Mouse (Mus musculus) ovary, postnatal 10 days (tissue): ENCODE measurements around the gene Zfp410.

Source experiments
- DNase-seq: peaks from one replicate; pipeline ENCODE4 v3.0.0; 2022; ENCODE audit warnings: low spot score

Zfp410 gene

DNA sequence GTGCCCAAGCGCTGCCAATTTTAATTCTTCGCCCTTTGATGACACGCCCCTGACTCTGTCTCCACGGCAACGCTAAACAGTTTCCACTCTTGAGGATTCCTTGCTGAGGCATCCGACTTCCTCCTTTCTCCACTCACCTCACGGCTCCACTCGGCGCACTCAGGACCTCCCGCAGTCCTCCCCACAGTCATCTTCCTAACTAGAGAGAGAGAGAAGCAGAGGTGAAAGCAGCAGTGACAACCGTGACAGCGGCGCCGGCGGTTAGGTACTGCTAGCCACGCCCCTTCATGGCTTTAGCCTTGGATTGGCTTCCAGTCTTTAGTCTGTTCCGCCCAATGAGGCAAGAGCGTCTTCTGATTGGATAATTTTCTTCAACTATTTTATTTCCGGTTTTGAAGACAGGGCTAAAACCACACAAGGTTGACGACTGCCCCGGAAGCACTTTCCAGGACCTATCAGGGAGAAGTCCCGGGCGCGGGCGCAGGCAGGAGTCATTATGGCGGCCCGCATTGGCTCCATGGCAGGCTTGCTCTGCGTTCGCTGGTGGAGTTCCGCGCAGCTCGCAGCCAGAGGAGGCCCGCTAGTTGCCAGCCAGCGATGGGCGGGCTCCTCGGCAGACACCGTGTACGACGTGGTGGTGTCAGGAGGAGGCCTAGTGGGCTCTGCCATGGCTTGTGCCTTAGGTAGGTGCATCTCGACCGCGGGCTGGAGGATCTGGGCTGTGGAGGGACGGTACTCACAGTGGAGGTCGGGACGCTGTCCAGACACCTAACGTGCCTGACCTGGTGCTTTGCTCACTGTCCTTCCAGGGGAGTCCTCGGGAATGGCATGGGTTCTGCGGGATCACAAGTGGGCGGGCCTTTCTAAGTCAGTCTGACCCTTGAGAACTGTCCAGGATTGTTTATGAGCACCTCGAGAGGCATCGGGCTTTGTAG lies 45.2 kb downstream of the Zfp410 start, which contains the start of the genes Coq6 and Fam161b:
Gene Coq6 (plus strand): TSS at position 103 of the 935 bp plus-strand sequence.
Gene Fam161b (minus strand): TSS at position 279 of the 935 bp plus-strand sequence.
- peak; percentile 77 for DNase-seq

DNA sequence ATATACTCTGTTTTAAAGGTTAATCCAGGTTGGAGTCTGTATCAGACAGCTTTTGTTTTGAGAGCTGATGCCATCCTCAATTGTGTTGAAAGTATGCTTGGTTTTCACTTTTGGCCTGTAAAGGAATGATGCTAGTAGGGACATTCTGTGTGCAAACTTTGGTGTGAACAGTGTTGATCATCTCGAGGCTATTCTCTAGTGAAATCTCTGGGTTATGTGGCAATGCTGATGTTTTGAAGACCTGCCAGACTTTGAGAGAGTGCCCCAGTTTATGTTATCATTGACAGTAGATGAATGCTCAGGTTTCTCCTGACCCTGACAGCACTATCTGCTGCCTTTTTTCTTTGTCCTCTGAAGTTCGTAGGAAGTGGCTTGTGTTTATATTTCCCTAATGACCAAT lies 46.2 kb downstream of the Zfp410 start:
- DNase-seq, result no peak

DNA sequence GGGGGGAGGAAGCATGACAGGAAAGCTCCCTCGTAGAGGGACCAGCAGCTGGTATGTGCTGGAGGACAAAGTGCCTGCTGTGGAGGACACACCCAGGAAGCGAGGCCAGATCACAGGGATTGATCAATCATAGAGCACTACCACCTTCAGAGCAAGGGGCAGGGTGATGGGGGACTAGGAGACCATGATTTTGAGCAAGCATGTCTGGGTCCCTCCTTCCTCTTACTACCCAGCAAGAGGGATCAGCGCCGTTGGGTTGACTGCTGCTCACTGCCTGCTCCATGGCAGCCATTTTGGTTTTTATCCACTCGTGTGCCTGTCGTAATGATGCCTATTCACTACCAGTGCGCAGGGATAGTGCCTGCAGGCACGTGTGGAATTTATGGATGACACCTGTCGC lies 47.6 kb downstream of the Zfp410 start:
- no peak for DNase-seq

DNA sequence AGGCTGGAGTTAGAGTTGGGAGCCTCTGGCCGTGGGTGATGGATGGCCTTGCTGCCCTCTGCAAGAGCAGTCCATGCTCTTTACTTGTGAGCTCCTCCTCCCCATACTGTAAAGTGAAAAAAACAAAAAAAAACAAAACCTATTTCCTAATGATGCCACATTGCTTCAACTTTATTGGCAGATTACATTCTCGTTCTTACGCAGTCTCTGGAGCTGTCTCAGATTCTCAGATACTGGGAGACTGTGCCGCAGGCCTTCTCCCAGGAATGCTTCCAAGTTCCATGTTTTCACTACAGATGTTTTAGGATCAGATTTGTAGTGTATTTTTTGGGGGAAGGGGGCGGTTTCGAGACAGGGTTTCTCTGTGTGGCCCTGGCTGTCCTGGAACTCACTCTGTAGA lies 48.5 kb downstream of the Zfp410 start:
- DNase-seq, result no peak

DNA sequence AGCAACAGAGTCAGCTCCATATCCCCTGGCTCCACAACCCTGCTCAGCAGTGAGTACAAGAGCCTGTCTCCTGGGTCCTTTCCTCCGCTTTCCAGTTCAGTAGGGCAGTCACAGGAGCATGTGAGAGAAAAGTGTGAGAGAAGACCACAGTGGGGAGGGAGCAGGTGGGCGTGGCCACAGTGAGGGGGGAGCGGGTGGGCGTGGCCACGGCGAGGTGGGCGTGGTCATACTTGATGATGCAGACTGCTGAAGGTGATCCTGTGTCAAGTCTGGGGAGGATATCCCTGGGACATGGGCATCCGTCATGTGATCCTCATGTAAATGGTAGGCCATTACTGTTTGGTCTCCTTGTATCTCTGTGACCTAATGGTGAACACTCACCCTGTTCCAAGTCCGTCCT lies 50.3 kb downstream of the Zfp410 start:
- no peak for DNase-seq

DNA sequence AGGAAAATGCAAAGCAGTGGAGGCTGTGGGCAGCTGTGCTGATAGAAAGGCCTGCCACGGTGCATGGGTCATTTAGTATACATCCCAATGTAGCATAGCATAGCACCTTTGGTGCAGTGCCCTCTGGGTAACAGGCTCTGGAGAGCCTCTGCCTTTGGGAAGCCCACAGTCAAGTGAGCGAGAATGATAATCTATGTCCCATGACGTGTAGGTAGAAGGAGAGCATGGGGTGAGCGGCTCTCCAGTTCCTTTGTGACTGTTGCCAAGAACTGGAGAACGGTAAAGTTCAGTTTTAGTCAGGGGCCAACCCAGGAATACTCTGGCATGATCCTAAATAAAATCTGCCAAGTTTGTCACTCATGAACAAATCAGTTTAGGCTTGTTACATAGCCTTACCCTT lies 55.0 kb downstream of the Zfp410 start:
- no peak for DNase-seq

DNA sequence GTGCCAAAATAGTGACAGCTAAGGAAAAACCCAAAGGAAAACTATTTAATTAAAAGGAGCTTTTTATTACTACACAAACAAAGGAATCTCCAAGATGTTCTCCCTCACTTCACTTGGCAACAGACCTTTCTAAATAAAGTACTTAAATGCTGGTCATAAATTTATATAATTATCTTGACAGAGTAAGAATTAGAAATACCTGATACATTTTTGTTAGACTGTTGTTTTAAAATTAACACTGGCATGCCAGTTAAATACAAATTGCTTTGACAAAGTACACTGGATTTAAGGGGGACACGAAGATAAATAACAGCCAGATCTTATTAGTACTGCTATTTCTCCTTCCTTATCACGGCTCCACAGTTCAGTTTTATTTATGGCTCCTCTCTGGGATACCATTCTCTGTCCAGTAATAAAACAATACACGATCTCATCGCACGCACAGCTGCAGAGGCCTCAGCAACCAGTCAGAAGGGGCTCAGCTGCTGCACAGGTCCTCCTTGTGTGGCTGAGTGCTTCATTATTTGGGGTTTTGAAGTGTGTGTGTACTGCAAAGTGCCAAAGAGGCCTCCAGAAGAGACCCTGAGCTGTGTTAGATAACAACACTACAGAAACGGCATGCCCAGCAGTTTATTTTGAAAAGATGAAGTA lies 57.3 kb downstream of the Zfp410 start:
- DNase-seq, result no peak

DNA sequence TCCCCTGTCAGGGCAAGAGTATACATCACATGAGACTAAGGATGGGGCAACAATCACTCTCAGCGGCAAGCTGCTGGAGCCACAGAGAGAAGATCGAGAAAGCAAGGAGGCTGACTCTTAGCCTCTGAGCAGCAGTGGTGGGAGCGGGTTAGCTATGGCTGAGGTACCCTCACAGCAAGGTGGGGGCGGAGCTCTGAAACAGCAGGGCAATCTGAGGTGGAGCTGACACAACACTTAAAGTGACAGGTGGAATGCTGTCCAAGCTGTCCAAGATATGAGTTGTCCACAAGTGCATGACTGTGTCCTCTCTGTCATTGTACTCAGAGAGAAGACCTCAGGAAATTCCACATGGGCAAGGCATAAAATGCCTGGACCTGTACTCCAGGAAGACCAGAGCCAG lies 65.7 kb downstream of the Zfp410 start:
- no peak for DNase-seq

DNA sequence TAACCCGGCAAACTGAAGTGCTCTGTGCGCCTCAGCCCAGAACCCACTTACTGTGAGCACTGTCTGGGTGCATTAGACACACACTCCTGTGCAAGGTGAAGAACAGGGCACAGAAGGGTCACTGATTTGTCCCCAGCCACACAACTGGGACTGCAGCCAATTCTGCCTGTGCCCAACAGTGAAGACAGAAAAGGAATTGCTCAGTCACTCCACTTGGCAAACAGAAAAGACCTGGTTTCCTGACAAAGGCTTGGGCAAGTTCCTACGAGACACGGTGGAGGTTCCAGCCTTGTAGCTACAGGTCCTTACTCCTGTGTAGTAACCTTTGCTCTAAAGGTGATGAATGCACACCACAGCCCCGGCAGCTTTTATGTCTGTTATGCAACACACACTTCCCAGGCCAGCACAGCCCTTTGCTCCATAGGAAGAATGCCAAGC lies 68.0 kb downstream of the Zfp410 start:
- DNase-seq, result no peak

DNA sequence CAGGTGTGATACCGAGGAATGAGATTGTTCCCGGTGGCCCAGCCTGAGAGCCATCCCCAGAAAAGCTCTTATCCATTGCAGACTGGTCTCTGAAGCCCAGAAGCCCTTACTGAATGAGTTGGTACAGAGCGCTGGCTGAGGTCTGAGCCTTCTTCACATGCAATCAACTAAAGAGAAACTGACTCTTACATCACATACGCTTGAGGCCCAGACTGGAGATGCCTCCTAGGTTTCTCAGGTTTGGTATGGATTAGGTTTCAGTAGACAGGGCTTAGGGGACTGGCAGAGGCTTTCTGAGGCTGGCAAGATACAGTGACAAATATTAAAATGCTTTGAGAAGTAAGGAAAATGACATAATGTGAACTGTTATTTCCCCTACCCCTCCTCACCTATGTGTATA lies 68.8 kb downstream of the Zfp410 start:
- no peak for DNase-seq

DNA sequence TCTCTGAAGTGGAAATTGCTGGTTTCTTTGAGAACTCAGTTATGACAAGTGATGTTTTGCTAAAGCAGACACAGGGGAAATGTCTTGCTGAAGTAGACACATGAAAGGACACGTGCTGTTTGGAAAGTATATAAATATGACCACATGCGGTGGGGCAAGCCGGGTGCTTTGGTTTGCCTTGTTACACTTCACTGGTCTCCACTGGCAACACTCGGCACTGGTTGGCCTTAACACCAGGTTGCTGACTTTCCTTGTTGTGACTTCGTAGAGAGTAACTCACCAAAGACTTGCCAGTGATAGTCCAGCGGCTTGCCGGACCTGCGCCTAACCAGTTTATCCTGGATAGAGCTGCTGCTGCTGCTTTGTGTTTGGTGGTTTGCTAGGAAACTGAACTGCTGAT lies 71.4 kb downstream of the Zfp410 start:
- no peak for DNase-seq

DNA sequence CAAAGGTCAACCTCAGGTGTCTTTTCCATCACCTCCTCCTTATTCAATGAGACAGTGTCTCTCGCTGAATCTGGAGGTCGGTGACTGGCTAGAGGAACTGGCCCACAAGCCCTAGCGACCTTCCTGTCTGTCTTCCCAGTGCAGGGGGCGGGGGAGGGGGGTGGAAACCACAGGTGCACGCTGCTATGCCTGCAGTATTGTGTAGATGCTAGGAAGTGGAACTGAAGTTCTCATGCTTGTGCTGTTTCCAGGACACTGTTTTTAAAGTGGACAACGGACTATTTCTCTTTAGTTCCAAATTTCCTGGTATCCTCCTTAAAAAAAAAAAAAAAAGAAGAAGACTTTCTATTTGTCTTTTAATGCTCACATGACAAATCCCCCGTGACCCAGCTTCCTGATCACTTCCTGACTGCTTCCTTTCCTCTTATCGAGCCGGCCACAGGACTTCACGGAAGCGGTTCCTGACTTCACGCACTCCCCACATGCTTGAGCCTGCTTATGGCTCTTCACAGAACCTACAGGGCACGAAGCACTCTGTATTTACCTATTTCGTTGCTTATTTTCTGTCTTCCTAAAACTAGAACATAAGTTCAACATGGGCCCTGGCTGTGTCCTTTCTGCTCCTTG lies 72.2 kb downstream of the Zfp410 start:
- DNase-seq, result no peak

DNA sequence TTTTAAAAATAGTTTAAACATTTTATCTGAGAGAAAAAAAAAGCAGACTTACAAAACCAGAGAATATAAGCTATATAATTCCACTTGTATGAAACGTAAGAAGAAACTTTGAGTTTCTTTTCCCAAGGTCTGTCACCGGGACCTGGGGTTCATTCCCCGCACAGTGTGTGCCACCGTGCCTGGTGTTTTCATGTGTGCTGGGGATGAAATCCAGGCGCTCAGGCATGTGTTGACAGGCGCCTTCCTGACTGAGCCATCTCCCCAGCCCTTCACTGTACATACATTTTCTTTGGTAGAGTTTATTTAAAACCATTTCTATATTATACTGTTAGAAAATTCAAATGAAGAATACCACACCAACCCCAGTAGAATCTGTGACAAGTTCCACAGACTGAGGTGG lies 73.7 kb downstream of the Zfp410 start:
- DNase-seq, result no peak

DNA sequence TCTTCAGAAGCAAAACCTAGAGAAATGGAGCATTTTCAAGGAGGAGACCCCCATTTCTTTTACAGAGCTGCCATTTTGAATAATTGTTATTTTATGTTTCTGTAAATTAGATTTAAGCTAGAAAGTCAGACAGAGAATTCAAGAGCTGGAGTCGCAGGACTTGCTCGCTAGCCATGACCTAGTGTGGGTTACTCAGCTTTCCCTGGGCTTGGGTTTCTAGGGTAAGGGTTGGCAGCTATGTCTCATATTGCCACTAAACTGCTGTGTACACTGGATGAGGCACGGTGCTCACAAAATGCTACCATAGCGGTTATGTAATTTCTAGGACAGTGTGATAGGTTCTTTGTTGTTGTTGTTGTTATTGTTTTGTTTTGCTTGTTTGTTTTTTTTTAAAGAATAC lies 76.0 kb downstream of the Zfp410 start:
- DNase-seq, result no peak
